Mouse (Mus musculus) lung, postnatal 4 days (tissue): ENCODE data around the gene Dnajb8.

ENCODE experiments used
- DNase-seq, 2 experiments: peaks; one replicate each; pipeline ENCODE4 v3.0.0; 2021

Gene Dnajb8

GRCm38 (mm10) chr6:88299491-88299890 lies 77.4 kb downstream of the Dnajb8 start:
- DNase-seq: no peak

DNA sequence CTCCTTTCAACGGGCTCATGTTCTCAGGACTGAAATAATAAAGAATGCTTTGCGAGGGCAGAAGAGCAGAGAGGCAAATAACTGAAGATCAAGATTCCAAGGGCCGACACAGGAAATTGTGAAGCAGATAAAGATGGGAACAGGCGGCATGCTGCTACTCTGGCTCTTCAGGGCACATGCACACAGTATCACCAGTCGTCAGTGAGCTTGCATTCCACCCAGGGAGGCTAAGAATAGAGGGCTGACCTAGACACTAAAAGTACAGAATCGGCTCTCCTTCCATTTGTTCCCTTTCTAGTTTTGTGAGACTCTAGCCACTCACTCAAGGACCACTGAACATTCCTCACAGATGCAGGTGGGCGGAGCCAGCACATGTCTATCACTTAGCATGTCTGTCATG lies 79.2 kb downstream of the Dnajb8 start:
- DNase-seq: no peak
